Mouse (Mus musculus) heart, adult 2 months (tissue): ENCODE measurements around the gene Actl11.

Experiments
- CTCF ChIP-seq: fragments of 200-600 bp; IDR thresholded peaks from 2 replicates; pipeline ENCODE4 v1.8.1; 2022; ENCODE audit warnings: antibody characterized with exemption, mild to moderate bottlenecking, moderate library complexity
- POLR2A ChIP-seq: fragments of 200-500 bp; IDR thresholded peaks from 2 replicates; pipeline ENCODE4 v1.6.1; 2011; ENCODE audit warnings: mild to moderate bottlenecking, low read depth, low read length, control low read depth; ENCODE audit not compliant: insufficient read depth

- peak; percentile 96 for TF ChIP-seq CTCF
- no peak for TF ChIP-seq POLR2A
Observed at GRCm38 (mm10) chr9:107904726-107905125, 23.5 kb upstream of the Actl11 start.
